Mouse (Mus musculus): ENCODE measurements around the gene Plod3. TPM values are rescaled to one million over a fixed set of nuclear protein-coding genes. Genes with fewer than 3 reads are reported as not detected.

Gene Plod3
- polyA plus RNA-seq, 1 experiment from 2014 or later, result 44.1 TPM

MicroRNAs within 50 kb of the gene (microRNA counts, 519-probe panel; counts per million panel counts)
- microRNA mmu-miR-702, result not detected

Small RNA genes lying within 50 kb of the gene (microRNA-seq; reads per million reads assigned to microRNA genes)
- gene Mir702, result 90.1 reads per million, percentile 53 among the genes with 10 or more reads in this experiment

Other genes starting within 250 kb of the Plod3 start
- gene Col26a1, start 103.8 kb upstream of the Plod3 start, polyA plus RNA-seq (2015; fragmentation: Nextera tagmentation; extraction: Ambion mirVana), result 31.6 and 34.3 TPM in 2 replicates
- gene Ift22, start 78.9 kb upstream of the Plod3 start, polyA plus RNA-seq (2015; fragmentation: Nextera tagmentation; extraction: Ambion mirVana), result 125 and 132 TPM in 2 replicates
- 357 and 367 TPM in 2 replicates for gene Fis1, start 33.7 kb upstream of the Plod3 start, polyA plus RNA-seq (2015; fragmentation: Nextera tagmentation; extraction: Ambion mirVana)
- gene Cldn15, start 20.4 kb upstream of the Plod3 start, polyA plus RNA-seq (2015; fragmentation: Nextera tagmentation; extraction: Ambion mirVana), result 0.18 and 0.36 TPM in 2 replicates
- gene Znhit1, start 1.0 kb downstream of the Plod3 start, polyA plus RNA-seq (2015; fragmentation: Nextera tagmentation; extraction: Ambion mirVana), result 131 and 132 TPM in 2 replicates
- gene Vgf, start 39.4 kb downstream of the Plod3 start, polyA plus RNA-seq (2015; fragmentation: Nextera tagmentation; extraction: Ambion mirVana), result 9.9 and 11.1 TPM in 2 replicates
- gene Ap1s1, start 59.1 kb downstream of the Plod3 start, polyA plus RNA-seq (2015; fragmentation: Nextera tagmentation; extraction: Ambion mirVana), result 284 TPM in 2 replicates
- gene Serpine1, start 85.2 kb downstream of the Plod3 start, polyA plus RNA-seq (2015; fragmentation: Nextera tagmentation; extraction: Ambion mirVana), result 0.34 and 0.41 TPM in 2 replicates
- 1.9 and 2.5 TPM in 2 replicates for gene Trim56, start 129.2 kb downstream of the Plod3 start, polyA plus RNA-seq (2015; fragmentation: Nextera tagmentation; extraction: Ambion mirVana)
- not detected in 2 replicates for gene Muc3, start 162.3 kb downstream of the Plod3 start, polyA plus RNA-seq (2015; fragmentation: Nextera tagmentation; extraction: Ambion mirVana)
- 0.40 TPM in 1 of 2 replicates, not detected in the other for gene Muc3a, start 225.4 kb downstream of the Plod3 start, polyA plus RNA-seq (2015; fragmentation: Nextera tagmentation; extraction: Ambion mirVana)

Data from midbrain, embryonic 15.5 days (tissue).